Mouse (Mus musculus): ENCODE data around the gene H2-M10.5.

DNA sequence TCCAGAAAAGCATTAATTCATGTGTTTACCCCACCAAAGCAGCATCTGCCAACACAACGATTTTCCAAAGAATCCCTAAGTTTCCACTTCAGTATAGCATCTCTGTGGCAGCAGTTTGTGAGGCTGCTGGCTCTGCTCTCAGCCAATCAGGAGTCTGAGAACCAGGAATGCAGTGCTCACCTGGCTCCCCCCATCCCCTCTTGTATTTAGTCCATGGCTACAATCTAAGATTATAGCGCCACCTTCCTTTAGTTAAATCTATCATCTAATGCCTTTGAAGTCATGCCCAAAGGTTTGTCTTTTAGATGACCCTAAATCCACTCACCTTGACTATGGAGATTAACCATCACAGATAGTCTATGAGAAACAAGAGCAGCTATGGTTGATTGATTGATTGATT is 8.9 kb upstream of the H2-M10.5 start:
- no peak for TF ChIP-seq CTCF (IDR thresholded peaks at IDR 0.05; ENCODE audit: extremely low read depth, insufficient read depth, low read length)
- TF ChIP-seq POLR2A (IDR thresholded peaks at IDR 0.05; ENCODE audit: extremely low read depth, insufficient read depth, low read length): no peak
